Mouse (Mus musculus): ENCODE results near the gene Gm12830. TPM values are rescaled to one million over a fixed set of nuclear protein-coding genes. Genes with fewer than 3 reads are reported as not detected.

Gm12830 gene
- total and polyA plus RNA-seq, 2 experiments from 2014 or later, result not detected

GRCm38 (mm10) chr4:114804096-114804495 is 17.4 kb upstream of the Gm12830 start:
- Histone ChIP-seq H3K4me1 (ENCODE audit: insufficient read depth) (no peaks in the 10 kb centered on the region), H3K4me2 (ENCODE audit: low read depth) (no peak overlapping the region), H3K9ac (no peak overlapping the region), H3K27ac (ENCODE audit: low read depth, low read length) (no peak overlapping the region), H3K27me3 (ENCODE audit: insufficient read depth, low read length) (peaks cover 16% of the 10 kb centered on the region), H3K9me3 (ENCODE audit: low read length) (0 out of 2 replicates have a peak, but pooled peaks cover 6% of the 10 kb centered on the region), H3K36me3 (ENCODE audit: insufficient read depth) (no peaks in the 10 kb centered on the region), H3K4me3 (ENCODE audit: low read depth, low read length) (no peak overlapping the region)
- WGBS, result 88% methylated on average over 5 of the region's 5 CpGs
- ATAC-seq (no peak), DNase-seq (no peak)
- TF ChIP-seq CTCF (IDR thresholded peaks at IDR 0.05; ENCODE audit: low read depth), result no peak

GRCm38 (mm10) chr4:114818963-114819702 is 2.4 kb upstream of the Gm12830 start:
- no peak overlapping the region for H3K9ac ChIP-seq
- H3K4me1 ChIP-seq (ENCODE audit: insufficient read depth), result no peaks in the 10 kb centered on the region
- no peaks in the 10 kb centered on the region for H3K9me3 ChIP-seq (ENCODE audit: low read length)
- ATAC-seq, result peak; percentile 52
- no peak overlapping the region for H3K4me2 ChIP-seq (ENCODE audit: low read depth)
- WGBS, result 11% methylated on average over 9 of the region's 9 CpGs
- no peaks in the 10 kb centered on the region for H3K36me3 ChIP-seq (ENCODE audit: insufficient read depth)
- peak; percentile 34 for DNase-seq
- TF ChIP-seq CTCF (IDR thresholded peaks at IDR 0.05; ENCODE audit: low read depth), result no peak
- H3K4me3 ChIP-seq (ENCODE audit: low read depth, low read length), result no peak overlapping the region
- H3K27me3 ChIP-seq (ENCODE audit: insufficient read depth, low read length), result peaks cover 15% of the 10 kb centered on the region
- H3K27ac ChIP-seq (ENCODE audit: low read depth, low read length), result no peak overlapping the region

DNA sequence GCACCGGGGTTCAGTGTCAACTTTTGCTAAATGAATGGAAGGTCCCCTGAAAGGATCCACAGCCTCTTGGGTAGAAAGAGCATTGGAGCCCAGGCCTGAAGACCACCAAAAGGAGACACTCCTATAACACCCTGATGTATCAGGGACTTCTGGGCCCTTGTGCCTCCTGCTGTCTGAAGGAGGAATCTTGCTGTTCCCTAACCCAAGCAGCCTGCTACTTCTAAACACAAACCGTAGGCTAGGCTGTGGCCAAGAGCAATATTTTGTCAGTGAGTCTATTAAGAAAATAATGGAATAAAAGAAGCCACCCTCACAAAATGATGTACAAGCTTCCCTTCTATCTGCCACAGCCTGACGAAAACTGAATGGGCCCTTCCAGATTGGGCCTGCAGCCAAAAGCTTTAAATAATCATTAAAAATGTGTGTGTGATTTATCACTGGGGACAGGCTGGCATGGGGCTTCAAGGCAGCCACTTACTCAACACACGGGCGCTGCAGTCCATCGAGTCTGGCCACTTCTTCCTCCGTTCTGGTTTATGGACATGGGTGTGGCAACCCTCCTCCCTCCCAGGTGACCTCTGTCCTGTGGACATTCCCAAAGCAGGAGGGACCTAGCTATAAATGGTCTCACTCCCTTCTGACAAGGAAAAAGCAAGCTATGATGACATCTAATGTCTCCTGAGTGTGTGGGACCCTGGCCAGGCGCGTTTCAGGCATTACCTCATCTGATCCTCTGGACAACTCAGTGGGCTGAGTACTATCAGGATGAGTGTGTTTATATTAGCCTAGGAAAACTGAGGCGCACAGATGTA is 13.5 kb downstream of the Gm12830 start:
- H3K36me3 ChIP-seq (ENCODE audit: insufficient read depth), result no peaks in the 10 kb centered on the region
- ATAC-seq, result no peak
- H3K9me3 ChIP-seq (ENCODE audit: low read length), result no peaks in the 10 kb centered on the region
- H3K4me3 ChIP-seq (ENCODE audit: low read depth, low read length), result no peak overlapping the region
- H3K27ac ChIP-seq (ENCODE audit: low read depth, low read length), result no peak overlapping the region
- 0 out of 2 replicates have a peak, but pooled peaks cover 3% of the 10 kb centered on the region for H3K27me3 ChIP-seq (ENCODE audit: insufficient read depth, low read length)
- no peaks in the 10 kb centered on the region for H3K4me1 ChIP-seq (ENCODE audit: insufficient read depth)
- no peak for DNase-seq
- no peak for TF ChIP-seq CTCF (IDR thresholded peaks at IDR 0.05; ENCODE audit: low read depth)
- no peak overlapping the region for H3K9ac ChIP-seq
- WGBS, result 71% methylated on average over 10 of the region's 10 CpGs
- H3K4me2 ChIP-seq (ENCODE audit: low read depth), result no peak overlapping the region

DNA sequence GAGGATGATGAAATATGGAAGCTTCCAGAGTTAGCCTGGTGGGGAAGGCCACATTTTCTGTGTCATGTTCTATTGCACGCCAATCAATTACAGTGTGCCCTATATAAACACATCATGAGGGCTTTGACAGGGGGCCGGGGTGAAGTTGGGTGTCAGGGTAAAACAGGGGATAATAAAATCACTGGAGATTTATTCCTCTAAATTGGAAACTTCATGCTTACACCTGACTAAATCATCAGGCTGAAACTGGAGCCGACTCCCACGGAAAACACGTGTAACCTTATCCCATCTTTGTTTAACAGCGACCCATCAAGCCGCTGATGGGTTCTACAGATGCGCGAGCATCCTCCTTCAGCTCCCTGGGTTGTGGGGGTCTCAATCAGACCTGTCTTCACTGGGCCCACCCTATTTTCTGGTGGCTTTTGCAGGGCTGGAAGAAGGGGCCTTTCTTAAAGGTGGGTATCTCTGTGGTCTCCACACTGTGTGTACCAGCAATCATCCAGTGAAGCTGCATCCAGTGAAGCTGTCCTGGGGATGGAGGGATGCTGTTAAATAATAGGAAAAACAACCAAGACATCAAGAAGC is 19.9 kb downstream of the Gm12830 start:
- Histone ChIP-seq H3K36me3 (ENCODE audit: insufficient read depth) (no peaks in the 10 kb centered on the region), H3K4me1 (ENCODE audit: insufficient read depth) (no peaks in the 10 kb centered on the region), H3K9ac (no peak overlapping the region), H3K27ac (ENCODE audit: low read depth, low read length) (no peak overlapping the region), H3K4me3 (ENCODE audit: low read depth, low read length) (no peak overlapping the region), H3K27me3 (ENCODE audit: insufficient read depth, low read length) (peaks cover 27% of the 10 kb centered on the region; the same call in 1 of the 2 replicates), H3K9me3 (ENCODE audit: low read length) (no peaks in the 10 kb centered on the region), H3K4me2 (ENCODE audit: low read depth) (no peak overlapping the region)
- no peak for DNase-seq
- TF ChIP-seq CTCF (IDR thresholded peaks at IDR 0.05; ENCODE audit: low read depth), result no peak
- ATAC-seq, result no peak
- 71% methylated on average over 9 of the region's 9 CpGs for WGBS

GRCm38 (mm10) chr4:114842376-114842960 is 20.9 kb downstream of the Gm12830 start:
- TF ChIP-seq CTCF (IDR thresholded peaks at IDR 0.05; ENCODE audit: low read depth), result no peak
- DNase-seq (no peak), ATAC-seq (no peak)

GRCm38 (mm10) chr4:114843097-114843721 is 21.7 kb downstream of the Gm12830 start:
- ATAC-seq (peak; percentile 74), DNase-seq (no peak)
- Histone ChIP-seq H3K36me3 (ENCODE audit: insufficient read depth) (no peaks in the 10 kb centered on the region), H3K4me1 (ENCODE audit: insufficient read depth) (no peaks in the 10 kb centered on the region), H3K27me3 (ENCODE audit: insufficient read depth, low read length) (peaks cover 27% of the 10 kb centered on the region; the same call in 1 of the 2 replicates), H3K9ac (peak overlapping the region; percentile 40), H3K27ac (ENCODE audit: low read depth, low read length) (no peak overlapping the region), H3K4me2 (ENCODE audit: low read depth) (peak overlapping the region; percentile 65), H3K9me3 (ENCODE audit: low read length) (no peaks in the 10 kb centered on the region), H3K4me3 (ENCODE audit: low read depth, low read length) (peak overlapping the region; percentile 40)
- 3% methylated on average over 51 of the region's 51 CpGs for WGBS
- TF ChIP-seq CTCF (IDR thresholded peaks at IDR 0.05; ENCODE audit: low read depth), result no peak

More at GRCm38 (mm10) chr4:114842376-114842960, 20.9 kb downstream of the Gm12830 start:
- no peak overlapping the region; the same call in 1 of the 2 replicates for H3K4me2 ChIP-seq (ENCODE audit: low read depth)
- no peaks in the 10 kb centered on the region for H3K4me1 ChIP-seq (ENCODE audit: insufficient read depth)
- H3K4me3 ChIP-seq (ENCODE audit: low read depth, low read length), result no peak overlapping the region
- H3K36me3 ChIP-seq (ENCODE audit: insufficient read depth), result no peaks in the 10 kb centered on the region
- H3K27ac ChIP-seq (ENCODE audit: low read depth, low read length), result no peak overlapping the region
- peaks cover 27% of the 10 kb centered on the region; the same call in 1 of the 2 replicates for H3K27me3 ChIP-seq (ENCODE audit: insufficient read depth, low read length)
- no peaks in the 10 kb centered on the region for H3K9me3 ChIP-seq (ENCODE audit: low read length)
- 6% methylated on average over 9 of the region's 11 CpGs for WGBS
- H3K9ac ChIP-seq, result no peak overlapping the region
